Mouse (Mus musculus): ENCODE data around the gene Carns1. TPM values are rescaled to one million over a fixed set of nuclear protein-coding genes. Genes with fewer than 3 reads are reported as not detected.
"Not testable (repeated sequence)": the region's sequence is repeated elsewhere in the genome, so short reads cannot be mapped to it uniquely, and the experiment has no call there.

Gene Carns1
- polyA plus RNA-seq, 1 experiment from 2014 or later: 3.2 TPM

DNA sequence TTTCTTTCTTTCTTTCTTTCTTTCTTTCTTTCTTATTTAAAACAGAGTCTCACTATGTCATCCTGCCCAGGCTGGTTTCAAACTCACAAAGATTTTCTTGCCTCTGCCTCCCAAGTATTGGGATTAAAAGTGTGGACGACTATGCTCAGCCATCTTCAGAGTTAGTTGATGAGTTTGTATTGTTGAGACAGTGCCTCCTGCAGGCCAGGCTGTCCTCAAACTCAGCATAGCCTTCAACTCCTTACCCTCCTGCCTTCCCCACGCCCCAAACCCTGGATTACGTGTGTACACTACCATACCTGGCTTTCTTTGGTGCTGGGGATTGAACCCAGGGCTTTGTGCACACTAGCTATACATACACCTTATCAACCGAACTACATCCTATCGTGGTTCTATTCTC is 38.8 kb downstream of the Carns1 start:
- 71% methylated on average over 5 of the region's 5 CpGs for WGBS
- Histone ChIP-seq H3K27me3 (ENCODE audit: control insufficient read depth, insufficient read depth, low read length) (no peaks in the 10 kb centered on the region), H3K4me3 (ENCODE audit: low read depth, low read length) (no peak overlapping the region), H3K9me3 (ENCODE audit: control insufficient read depth, low read length) (no peaks in the 10 kb centered on the region), H3K27ac (ENCODE audit: low read depth, low read length) (no peak overlapping the region), H3K4me1 (replicated peaks; ENCODE audit: control insufficient read depth, insufficient read depth, low read length) (no peaks in the 10 kb centered on the region), H3K4me2 (ENCODE audit: low read depth, low read length, severe bottlenecking) (no peak overlapping the region), H3K9ac (ENCODE audit: low read length) (no peak overlapping the region), H3K36me3 (ENCODE audit: control insufficient read depth, insufficient read depth, low read length) (peaks cover 3% of the 10 kb centered on the region; the same call in 1 of the 2 replicates)
- no peak for ATAC-seq (replicated peaks; ENCODE audit: low FRiP score)
- DNase-seq (ENCODE audit: low spot score): no peak

DNA sequence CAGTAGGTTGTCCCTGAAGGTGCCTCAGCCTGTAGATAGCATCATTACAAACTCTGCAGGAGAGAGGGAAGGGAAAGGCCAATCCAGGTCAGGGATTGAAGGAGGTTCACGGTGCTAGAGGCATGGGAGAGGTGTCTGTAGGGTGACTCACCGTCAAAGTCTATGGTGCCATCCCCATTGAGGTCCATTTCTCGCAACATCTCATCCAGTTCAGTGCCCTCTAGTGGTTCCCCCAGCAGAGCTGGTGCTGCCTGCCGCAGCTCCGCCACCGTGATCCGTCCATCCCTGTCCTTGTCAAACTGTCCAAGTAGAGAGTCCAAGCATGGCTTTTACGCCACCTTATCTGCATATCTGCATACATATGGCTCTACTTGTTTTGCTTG is 39.3 kb downstream of the Carns1 start:
- ATAC-seq (replicated peaks; ENCODE audit: low FRiP score); DNase-seq (ENCODE audit: low spot score); H3K4me3 ChIP-seq (ENCODE audit: low read depth, low read length); H3K9me3 ChIP-seq (ENCODE audit: control insufficient read depth, low read length); H3K9ac ChIP-seq (ENCODE audit: low read length); H3K36me3 ChIP-seq (ENCODE audit: control insufficient read depth, insufficient read depth, low read length); H3K4me2 ChIP-seq (ENCODE audit: low read depth, low read length, severe bottlenecking); H3K27ac ChIP-seq (ENCODE audit: low read depth, low read length); H3K27me3 ChIP-seq (ENCODE audit: control insufficient read depth, insufficient read depth, low read length); H3K4me1 ChIP-seq (replicated peaks; ENCODE audit: control insufficient read depth, insufficient read depth, low read length): not testable (repeated sequence)
- WGBS: 26% methylated on average over 8 of the region's 8 CpGs

DNA sequence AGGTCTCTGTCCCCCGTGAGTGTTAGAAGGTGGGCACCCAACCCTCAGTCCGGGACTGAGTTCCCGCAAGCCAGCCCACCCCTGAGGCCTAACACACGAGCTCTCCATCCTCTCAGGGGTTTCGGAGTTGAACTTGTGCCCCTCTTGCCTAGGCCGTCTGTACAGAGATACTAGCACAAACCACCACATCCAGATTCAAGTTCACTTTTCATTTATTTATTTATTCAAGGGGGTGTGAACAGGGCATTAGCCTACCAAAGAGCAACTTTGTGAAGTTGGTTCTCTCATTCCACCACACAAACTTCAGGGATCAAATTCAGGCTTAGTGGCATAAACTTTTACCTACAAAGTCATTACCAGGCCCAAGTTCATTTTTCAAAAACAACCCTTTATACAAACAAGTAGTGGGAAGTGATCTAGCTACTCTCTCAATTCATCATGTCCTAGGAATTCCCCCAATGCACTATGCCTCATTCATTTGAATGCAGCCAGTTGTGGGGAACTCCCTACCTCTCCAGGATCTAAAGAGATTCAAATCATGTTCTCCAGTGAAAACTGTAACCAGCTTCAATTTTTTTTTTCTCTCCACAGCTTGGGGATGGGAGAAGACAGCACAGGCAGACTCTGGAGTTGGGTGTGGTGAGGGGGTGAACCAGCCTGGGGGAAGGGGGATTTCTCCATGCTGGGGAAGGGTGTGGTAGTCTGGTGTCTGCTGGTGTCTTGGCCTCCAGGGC is 39.9 kb downstream of the Carns1 start:
- not testable (repeated sequence) for DNase-seq (ENCODE audit: low spot score); H3K9me3 ChIP-seq (ENCODE audit: control insufficient read depth, low read length); H3K27ac ChIP-seq (ENCODE audit: low read depth, low read length); H3K4me3 ChIP-seq (ENCODE audit: low read depth, low read length); H3K27me3 ChIP-seq (ENCODE audit: control insufficient read depth, insufficient read depth, low read length); H3K36me3 ChIP-seq (ENCODE audit: control insufficient read depth, insufficient read depth, low read length); H3K9ac ChIP-seq (ENCODE audit: low read length); H3K4me1 ChIP-seq (replicated peaks; ENCODE audit: control insufficient read depth, insufficient read depth, low read length); ATAC-seq (replicated peaks; ENCODE audit: low FRiP score); H3K4me2 ChIP-seq (ENCODE audit: low read depth, low read length, severe bottlenecking)
- WGBS: 88% methylated on average over 6 of the region's 6 CpGs

DNA sequence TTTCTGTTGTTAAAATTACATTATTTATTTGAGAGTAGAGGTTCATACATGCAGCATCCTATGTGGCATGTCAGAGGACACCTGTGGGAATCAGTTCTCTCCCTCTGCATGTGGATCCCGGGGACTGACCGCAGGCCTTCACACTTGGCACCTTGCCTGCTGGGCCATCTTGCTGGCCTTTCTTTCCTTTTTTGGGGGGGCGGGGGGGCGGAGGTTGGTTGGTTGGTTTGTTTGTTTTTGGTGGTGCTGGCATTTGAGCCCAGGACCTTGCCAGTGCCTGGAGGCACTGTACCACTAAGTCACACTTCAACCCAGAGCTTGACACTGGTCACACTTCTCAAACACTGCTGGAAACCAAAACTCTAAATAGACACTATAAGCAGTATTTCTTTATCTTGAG is 40.9 kb downstream of the Carns1 start:
- peaks cover 3% of the 10 kb centered on the region; the same call in 1 of the 2 replicates for H3K36me3 ChIP-seq (ENCODE audit: control insufficient read depth, insufficient read depth, low read length)
- no peaks in the 10 kb centered on the region for H3K9me3 ChIP-seq (ENCODE audit: control insufficient read depth, low read length)
- H3K9ac ChIP-seq (ENCODE audit: low read length): no peak overlapping the region
- no peak overlapping the region for H3K4me2 ChIP-seq (ENCODE audit: low read depth, low read length, severe bottlenecking)
- ATAC-seq (replicated peaks; ENCODE audit: low FRiP score): no peak
- no peak overlapping the region for H3K27ac ChIP-seq (ENCODE audit: low read depth, low read length)
- no peaks in the 10 kb centered on the region for H3K27me3 ChIP-seq (ENCODE audit: control insufficient read depth, insufficient read depth, low read length)
- WGBS: 77% methylated on average over 4 of the region's 4 CpGs
- no peak for DNase-seq (ENCODE audit: low spot score)
- H3K4me1 ChIP-seq (replicated peaks; ENCODE audit: control insufficient read depth, insufficient read depth, low read length): no peaks in the 10 kb centered on the region
- H3K4me3 ChIP-seq (ENCODE audit: low read depth, low read length): no peak overlapping the region

DNA sequence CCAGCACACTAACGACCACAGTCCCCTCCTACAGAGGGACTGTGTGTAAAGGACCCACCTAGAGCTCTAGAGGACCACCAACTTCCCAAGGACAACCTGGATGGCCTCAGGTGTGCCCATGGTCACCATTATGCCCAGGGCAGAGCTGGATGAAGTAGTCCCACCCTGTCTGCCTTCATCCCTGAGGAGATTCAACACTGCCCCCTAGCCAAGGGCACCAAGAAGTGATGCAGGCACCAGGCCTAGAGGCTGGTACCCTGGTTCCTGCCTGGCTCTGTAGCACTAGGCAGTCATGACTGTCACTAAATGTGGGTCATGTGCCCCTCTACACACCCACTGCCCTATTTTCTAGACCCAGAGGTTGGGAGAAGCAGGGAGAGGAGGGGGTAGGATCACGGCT is 43.5 kb downstream of the Carns1 start:
- Histone ChIP-seq H3K4me3 (ENCODE audit: low read depth, low read length) (no peak overlapping the region), H3K27me3 (ENCODE audit: control insufficient read depth, insufficient read depth, low read length) (no peaks in the 10 kb centered on the region), H3K4me2 (ENCODE audit: low read depth, low read length, severe bottlenecking) (no peak overlapping the region), H3K27ac (ENCODE audit: low read depth, low read length) (no peak overlapping the region), H3K4me1 (replicated peaks; ENCODE audit: control insufficient read depth, insufficient read depth, low read length) (peaks cover 4% of the 10 kb centered on the region), H3K36me3 (ENCODE audit: control insufficient read depth, insufficient read depth, low read length) (peaks cover 3% of the 10 kb centered on the region; the same call in 1 of the 2 replicates), H3K9me3 (ENCODE audit: control insufficient read depth, low read length) (no peaks in the 10 kb centered on the region), H3K9ac (ENCODE audit: low read length) (no peak overlapping the region)
- DNase-seq (ENCODE audit: low spot score) (no peak), ATAC-seq (replicated peaks; ENCODE audit: low FRiP score) (no peak)
- WGBS: 86% methylated on average over 2 of the region's 2 CpGs

DNA sequence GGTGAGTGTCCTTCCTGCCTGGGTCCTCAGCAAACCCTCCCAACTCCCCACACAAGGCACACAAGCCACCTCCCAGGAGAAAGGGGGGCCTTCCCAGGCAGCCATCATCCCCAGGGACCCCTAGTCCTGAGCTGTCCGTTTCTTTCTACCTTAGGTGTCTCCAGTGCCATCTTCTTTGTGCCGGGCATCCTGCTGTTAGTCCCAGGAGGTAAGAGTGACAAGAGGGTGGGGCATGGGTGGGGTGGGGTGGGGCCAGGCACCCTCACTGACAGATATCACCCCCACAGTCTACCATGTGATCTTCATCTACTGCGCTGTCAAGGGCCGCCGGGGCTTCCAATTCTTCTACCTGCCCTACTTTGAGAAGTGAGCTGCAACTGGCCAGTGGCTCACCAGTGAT is 44.2 kb downstream of the Carns1 start:
- Histone ChIP-seq H3K4me1 (replicated peaks; ENCODE audit: control insufficient read depth, insufficient read depth, low read length) (peaks cover 7% of the 10 kb centered on the region), H3K27me3 (ENCODE audit: control insufficient read depth, insufficient read depth, low read length) (no peaks in the 10 kb centered on the region), H3K27ac (ENCODE audit: low read depth, low read length) (no peak overlapping the region), H3K4me2 (ENCODE audit: low read depth, low read length, severe bottlenecking) (no peak overlapping the region), H3K36me3 (ENCODE audit: control insufficient read depth, insufficient read depth, low read length) (peaks cover 3% of the 10 kb centered on the region; the same call in 1 of the 2 replicates), H3K9me3 (ENCODE audit: control insufficient read depth, low read length) (no peaks in the 10 kb centered on the region), H3K9ac (ENCODE audit: low read length) (no peak overlapping the region), H3K4me3 (ENCODE audit: low read depth, low read length) (no peak overlapping the region)
- ATAC-seq (replicated peaks; ENCODE audit: low FRiP score) (no peak), DNase-seq (ENCODE audit: low spot score) (no peak)
- WGBS: 89% methylated on average over 5 of the region's 5 CpGs

DNA sequence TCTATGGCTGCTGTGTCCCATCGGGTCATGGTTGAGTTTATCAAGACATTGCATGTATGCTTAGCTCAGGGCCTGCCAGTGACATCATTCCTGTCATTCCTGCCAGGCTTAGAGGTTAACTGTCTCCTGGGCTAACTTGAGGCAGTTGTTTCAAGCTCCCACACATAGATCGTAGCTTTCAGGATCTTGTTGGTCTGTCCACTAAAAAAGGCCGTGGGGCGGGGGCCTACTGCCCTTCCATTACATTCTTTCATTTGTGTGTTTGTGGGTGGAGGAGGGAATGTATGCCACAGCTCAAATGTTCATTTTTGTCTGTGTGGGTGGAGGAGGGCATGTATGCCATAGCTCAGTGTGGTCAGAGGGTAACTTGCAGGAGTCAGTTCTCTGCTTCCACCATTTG is 45.2 kb downstream of the Carns1 start:
- Histone ChIP-seq H3K4me2 (ENCODE audit: low read depth, low read length, severe bottlenecking) (no peak overlapping the region), H3K4me1 (replicated peaks; ENCODE audit: control insufficient read depth, insufficient read depth, low read length) (peaks cover 8% of the 10 kb centered on the region), H3K4me3 (ENCODE audit: low read depth, low read length) (no peak overlapping the region), H3K9ac (ENCODE audit: low read length) (no peak overlapping the region), H3K36me3 (ENCODE audit: control insufficient read depth, insufficient read depth, low read length) (peaks cover 3% of the 10 kb centered on the region; the same call in 1 of the 2 replicates), H3K27ac (ENCODE audit: low read depth, low read length) (no peak overlapping the region), H3K27me3 (ENCODE audit: control insufficient read depth, insufficient read depth, low read length) (no peaks in the 10 kb centered on the region), H3K9me3 (ENCODE audit: control insufficient read depth, low read length) (no peaks in the 10 kb centered on the region)
- no peak for DNase-seq (ENCODE audit: low spot score)
- ATAC-seq (replicated peaks; ENCODE audit: low FRiP score): no peak
- 87% methylated on average over 4 of the region's 4 CpGs for WGBS

DNA sequence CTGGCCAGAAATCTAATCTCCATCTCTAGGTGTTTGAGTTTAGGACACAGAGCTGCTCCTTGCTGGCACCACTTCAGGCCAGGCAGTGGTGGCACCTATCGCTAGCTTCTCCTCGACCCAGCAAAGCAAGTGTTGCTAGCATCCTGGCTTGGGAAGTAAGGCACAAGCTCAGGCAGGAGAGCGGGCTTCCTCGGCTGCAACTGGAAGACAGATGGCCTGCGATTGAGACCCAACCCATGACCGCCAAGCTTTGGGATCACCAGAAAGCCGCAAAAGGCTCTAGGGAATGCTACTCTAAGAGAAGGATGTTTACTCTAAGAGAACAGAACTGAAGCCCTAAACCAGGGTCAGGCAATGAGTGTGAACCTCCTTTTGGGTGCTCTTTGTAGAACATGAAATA is 45.8 kb downstream of the Carns1 start:
- H3K36me3 ChIP-seq (ENCODE audit: control insufficient read depth, insufficient read depth, low read length): peaks cover 3% of the 10 kb centered on the region; the same call in 1 of the 2 replicates
- no peaks in the 10 kb centered on the region for H3K27me3 ChIP-seq (ENCODE audit: control insufficient read depth, insufficient read depth, low read length)
- WGBS: 94% methylated on average over 7 of the region's 7 CpGs
- no peak overlapping the region for H3K4me3 ChIP-seq (ENCODE audit: low read depth, low read length)
- no peaks in the 10 kb centered on the region for H3K9me3 ChIP-seq (ENCODE audit: control insufficient read depth, low read length)
- DNase-seq (ENCODE audit: low spot score) (no peak), ATAC-seq (replicated peaks; ENCODE audit: low FRiP score) (no peak)
- no peak overlapping the region for H3K27ac ChIP-seq (ENCODE audit: low read depth, low read length)
- H3K4me2 ChIP-seq (ENCODE audit: low read depth, low read length, severe bottlenecking): no peak overlapping the region
- peaks cover 9% of the 10 kb centered on the region for H3K4me1 ChIP-seq (replicated peaks; ENCODE audit: control insufficient read depth, insufficient read depth, low read length)
- no peak overlapping the region for H3K9ac ChIP-seq (ENCODE audit: low read length)

All from forebrain, embryonic 11.5 days (tissue).